Mouse (Mus musculus) kidney, adult 9 months (tissue): ENCODE results near the gene Ppt2.

Experiments used
- DNase-seq: peaks from one replicate; pipeline ENCODE4 v3.0.0; 2022

Ppt2 gene

DNA sequence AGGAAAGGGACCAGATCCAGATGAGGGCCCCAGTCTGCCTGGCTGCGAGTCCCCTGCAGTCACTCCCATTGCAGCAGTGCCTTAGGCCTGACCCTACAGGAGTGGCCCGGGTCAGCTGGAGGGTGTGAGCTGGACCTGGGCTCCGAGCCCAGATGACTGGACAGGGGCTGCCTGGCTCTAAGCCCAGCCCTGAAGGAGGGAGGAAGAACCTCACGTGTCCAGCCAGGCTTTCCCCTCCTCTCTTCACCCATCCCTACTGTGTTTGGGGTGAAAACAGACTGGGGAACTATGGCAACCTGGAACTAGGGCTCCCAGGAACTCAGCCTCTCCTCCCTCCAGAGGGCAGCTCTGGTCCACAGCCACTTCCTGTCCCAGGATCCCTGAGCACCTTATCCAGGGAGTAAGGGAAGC, 27.3 kb upstream of the Ppt2 start:
- peak; percentile 93 for DNase-seq

DNA sequence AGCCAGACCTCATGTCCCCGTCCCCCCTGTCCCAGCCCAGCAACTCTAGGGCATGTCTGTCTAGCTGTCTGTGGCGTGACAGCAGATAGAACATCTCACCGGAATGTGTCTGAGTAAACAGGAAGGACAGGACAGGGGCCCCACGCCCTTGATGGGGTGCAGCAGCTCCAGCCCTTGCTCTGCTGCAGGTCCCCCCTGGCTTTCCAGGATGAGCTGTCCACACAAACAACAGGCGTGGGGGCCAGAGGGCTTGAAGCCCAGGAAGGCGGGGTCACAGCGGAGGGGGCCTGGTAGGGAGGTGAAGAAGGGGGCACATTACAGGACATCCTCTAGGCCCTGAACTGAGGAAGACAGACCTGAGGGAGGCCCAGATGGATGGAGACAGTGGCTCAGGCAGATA, 26.9 kb upstream of the Ppt2 start:
- peak; percentile 73 for DNase-seq

DNA sequence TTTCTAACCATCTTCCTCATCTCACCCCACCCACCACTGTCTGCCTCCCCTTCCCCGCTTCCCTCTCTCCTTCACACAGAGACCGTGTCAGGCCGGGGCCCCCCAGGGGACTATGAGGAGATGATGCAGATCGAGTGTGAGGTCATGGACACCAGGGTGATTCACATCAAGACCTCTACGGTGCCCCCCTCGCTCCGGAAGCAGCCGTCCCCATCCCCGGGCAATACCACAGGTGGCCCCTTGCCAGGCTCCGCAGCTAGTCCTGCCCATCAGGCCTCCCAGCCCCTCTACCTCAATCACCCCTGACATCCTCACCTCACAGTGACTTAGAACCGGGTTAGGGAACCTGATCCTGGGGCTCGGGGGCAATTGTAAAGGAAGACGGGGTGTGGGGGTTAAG, 26.1 kb upstream of the Ppt2 start:
- no peak for DNase-seq

DNA sequence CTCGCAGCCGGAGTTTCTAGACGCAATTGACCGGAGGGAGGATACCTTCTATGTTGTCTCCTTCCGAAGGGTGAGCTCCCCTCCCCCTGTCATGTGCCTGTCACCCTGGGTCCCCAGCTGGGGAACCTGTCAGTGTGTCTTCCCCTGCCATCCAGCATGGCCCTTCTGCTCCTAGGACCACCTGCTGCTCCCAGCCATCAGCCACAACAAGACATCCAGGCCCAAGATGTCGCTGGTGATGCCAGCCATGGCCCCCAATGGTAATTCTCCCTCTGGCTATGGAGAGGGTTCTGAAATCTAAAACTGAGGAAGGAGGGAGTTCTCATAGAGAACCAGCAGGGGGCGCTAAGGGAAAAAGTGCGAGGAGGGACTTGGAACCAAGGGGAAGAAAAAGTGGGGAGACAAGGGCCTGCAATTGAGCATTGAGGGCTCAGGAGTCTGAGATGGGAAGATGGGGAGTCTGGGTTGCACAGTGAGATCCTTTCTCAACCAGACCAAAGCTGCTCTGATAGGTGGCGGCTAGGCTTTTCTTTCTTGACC, 25.5 kb upstream of the Ppt2 start:
- peak; percentile 67 for DNase-seq

DNA sequence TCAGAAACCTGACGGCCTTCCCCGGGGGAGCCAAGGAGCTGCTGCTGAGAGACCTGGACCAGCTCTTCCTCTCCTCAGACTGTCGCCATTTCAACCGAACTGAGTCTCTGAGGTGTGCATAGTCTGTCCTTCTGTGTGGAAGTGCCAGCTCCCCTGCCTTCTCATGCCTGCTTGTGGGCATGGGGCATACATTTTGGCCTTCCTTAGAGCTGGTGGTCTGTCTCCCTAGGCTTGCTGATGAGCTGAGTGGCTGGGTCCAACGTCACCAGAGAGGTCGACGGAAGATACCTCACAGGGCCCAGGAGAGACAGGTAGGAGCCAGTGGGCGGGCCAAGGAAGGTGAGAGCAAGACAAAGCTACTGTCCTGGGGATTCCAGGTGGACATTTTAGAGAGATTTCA, 24.7 kb upstream of the Ppt2 start:
- DNase-seq = no peak

DNA sequence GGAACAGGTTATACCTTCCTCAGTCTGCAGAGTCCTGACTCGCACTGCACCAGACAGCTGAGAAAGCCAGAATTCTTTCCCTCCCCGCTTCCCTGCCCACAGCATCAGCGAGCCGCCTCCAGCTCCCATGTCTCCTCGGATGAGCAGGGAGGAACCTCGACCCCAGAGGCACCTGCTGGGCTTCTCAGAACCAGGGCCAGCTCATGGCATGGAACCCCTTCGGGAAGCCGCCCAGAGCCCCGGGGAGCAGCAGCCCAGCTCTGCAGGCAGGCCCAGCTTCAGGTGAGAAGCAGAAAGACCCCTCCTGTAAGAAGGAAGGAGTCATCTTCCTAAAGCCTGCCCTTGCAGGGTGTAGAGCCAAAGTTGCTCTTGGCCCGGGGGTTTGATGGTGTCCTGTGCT, 24.2 kb upstream of the Ppt2 start:
- DNase-seq = no peak

DNA sequence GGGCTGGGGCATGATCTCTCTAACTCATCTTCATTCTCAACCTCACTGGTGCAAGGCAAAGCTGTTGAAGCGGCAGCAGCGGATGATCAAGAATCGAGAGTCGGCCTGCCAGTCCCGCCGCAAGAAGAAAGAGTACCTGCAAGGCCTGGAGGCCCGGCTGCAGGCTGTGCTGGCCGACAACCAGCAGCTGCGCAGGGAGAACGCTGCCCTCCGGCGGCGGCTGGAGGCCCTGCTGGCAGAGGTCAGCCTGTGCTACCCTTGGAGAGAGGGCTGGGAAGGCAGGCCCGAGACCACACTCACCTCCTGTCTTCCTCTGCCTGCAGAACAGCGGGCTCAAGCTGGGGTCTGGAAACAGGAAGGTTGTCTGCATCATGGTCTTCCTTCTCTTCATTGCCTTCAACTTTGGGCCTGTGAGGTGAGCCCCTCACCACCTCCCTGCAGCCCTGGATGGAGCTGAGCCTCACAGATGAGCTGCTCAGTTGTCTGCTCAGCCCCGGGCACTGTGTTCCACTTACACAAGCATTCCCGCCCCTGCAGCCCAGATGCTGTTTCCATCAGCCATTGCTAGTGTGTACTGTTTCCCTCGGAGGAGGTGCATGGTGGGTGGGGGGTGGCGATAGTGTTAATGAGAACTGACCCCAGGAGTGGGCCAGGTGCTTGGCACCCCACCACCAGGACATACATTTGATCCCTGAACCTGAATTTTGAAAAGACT, 23.4 kb upstream of the Ppt2 start:
- DNase-seq = peak; percentile 69

DNA sequence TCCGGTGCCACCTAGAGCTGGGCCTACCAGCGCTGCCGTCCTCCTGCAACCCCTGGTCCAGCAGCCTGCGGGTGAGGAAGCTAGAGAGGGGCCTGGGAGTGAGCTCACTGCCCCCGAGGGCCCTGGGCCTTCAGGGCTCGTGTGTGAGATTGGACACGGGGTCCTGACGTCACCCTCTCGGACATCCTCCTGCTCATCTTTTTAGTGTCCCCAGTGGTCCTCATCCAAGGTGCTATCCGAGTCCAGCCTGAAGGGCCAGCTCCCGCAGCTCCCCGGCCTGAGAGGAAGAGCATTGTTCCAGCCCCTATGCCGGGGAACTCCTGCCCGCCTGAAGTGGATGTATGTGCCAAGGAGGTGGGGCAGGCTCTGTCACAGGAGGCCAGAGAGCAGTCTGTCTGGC, 22.5 kb upstream of the Ppt2 start:
- peak; percentile 14 for DNase-seq

DNA sequence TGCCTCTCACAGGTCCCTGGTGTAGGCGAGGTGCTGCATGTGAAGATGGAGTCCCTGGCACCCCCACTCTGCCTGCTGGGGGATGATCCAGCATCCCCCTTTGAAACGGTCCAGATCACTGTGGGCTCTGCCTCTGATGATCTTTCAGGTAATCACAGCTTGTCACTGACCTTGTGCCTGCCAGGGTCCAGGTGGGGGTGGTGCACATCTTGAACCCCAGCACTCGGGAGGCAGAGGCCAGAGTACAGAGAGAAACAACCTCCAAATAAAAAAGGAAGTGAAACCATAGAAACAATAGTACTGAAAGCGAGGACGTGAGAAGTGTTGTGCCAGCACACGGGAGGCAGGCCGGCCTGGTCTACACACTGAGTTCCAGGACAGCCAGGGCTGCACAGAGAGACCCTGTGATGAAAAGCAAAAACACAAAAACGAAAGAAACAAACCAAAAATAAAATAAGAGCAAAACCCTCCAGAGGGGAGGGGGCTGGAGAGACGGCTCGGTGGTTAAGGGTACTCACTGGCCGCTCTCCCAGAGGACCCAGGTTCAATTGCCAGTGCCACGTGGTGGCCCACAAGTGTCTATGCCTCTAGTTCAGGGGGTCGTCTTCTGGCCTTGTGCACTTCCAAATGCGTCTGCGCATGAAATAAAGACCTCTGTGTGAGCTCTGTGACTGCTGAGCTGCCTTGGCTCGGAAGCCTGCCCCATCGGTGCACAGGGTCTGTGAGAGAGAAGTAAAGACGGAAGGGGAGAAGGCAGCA, 21.0 kb upstream of the Ppt2 start:
- no peak for DNase-seq

DNA sequence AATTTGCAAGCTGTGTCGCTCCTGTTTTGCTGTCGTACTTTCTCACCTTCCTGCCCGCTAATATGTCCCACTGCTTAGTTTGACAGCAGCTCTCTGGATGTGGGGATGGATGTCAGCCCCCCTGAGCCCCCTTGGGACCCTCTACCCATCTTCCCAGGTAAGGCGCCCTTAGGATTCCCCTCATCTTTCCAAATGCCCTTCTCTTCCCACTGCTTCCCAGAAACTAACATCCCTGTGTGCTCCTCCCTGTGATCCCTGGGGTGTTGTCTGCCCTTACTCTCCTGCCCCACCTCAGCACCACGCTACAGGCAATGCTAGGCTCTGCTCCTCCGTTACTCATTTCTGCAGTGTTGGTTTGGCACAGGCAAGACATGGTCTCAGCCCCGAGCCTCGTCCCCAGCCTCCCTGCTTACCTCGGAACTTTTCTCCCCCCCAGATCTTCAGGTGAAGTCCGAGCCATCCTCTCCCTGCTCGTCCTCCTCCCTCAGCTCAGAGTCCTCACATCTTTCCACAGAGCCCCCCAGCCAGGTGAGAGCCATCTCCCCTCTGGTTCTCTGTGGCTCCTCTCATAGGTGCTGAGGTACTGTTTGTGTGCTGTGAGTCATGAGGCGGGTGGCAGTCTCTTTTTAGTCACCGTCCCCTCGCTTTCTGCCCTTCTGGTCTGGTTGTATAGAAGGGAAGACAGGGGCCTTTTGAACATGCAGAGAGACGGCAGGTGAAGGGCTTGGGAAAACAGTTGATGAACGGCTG, 20.0 kb upstream of the Ppt2 start:
- DNase-seq = no peak

DNA sequence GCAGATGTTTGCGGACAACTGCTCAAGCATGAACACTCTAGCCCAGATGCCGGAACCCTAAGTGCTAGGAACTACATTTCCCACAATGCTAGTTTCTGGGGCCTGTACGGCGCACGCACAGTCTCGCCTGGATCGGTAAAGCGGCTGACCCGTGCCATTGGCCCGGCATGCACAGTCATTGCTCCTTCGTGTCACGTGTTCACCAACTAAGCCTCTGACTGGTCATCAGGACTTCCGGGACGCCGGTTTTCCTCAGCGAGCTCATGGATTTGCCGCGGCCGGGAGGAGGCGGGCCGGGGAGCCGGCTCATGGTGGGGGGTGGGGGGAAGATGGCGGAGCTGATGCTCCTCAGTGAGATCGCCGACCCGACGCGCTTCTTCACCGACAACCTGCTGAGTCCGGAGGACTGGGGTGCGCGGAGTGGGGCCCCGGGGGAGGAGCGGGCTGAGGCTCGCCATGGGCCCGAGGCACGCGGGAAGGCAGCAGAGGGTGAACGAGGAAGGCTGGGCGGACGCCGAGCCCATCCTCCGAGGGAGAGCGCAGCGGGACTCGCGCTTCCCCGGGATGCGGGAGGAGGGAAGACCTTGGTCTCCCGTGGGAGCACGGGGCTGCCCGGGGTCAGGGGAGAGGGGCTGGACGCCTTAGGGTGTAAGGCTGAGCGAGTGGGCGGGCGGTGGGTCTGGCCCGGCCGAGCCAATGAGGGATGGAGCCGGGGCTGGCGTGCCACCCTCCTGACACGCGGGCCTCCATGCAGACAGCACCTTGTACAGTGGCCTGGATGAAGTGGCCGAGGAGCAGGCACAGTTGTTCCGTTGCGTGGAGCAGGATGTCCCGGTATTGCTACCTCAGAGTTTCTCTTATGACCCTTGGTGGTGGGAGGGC, 18.8 kb upstream of the Ppt2 start, which contains the start of gene Atf6b:
TSS of gene Atf6b (plus strand) at position 241 of the 882 bp plus-strand sequence.
- peak; percentile 99 for DNase-seq

DNA sequence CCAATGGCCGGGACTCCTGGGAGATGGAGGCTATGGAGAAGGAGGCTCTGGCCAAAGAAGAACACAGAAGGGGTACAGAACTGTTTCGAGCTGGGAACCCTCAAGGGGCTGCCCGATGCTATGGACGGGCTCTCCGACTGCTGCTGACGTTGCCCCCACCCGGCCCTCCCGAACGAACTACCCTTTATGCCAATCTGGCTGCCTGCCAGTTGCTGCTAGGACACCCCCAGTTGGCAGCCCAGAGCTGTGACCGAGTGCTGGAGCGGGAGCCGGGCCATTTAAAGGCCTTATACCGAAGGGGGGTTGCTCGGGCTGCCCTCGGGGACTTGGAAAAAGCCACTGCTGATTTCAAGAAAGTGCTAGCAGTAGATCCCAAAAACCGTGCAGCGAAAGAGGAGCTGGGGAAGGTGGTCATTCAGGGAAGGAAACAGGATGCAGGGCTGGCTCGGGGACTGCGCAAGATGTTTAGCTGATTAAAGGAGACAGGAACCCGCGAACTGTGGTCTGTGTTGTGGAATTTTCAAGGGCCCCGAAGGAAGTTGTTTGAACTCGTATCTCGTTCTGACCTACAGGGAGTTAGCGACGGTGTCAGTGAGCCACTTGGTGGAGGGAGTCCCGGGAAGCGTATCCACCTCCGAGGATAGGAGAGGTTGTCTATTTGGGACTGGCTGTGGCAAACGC, 17.7 kb upstream of the Ppt2 start:
- peak; percentile 35 for DNase-seq

DNA sequence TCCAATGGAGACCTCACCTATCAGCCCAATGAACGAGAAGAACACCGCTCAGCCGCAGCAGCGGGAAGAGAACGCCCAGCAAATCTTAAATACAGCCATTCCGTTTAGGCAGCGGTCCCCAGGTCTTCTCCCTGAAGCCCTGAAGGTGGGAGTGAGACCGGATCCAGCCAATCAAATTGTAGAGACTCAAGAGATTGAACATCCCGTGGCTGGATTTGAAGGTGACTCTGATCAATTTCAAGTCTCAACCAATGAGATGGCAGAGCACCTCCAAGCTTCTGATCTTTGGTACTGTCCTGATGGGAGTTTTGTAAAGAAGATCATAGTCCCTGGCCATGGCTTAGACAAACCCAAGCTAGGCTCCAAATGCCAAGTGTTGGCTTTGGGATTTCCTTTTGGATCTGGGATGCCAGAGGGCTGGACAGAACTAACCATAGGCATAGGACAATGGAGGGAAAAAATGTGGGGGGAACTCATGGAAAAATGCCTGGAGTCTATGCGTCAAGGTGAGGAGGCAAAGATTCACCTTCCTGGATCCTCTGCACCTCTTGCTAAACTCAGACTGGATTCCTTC, 17.0 kb upstream of the Ppt2 start:
- DNase-seq = peak; percentile 58

DNA sequence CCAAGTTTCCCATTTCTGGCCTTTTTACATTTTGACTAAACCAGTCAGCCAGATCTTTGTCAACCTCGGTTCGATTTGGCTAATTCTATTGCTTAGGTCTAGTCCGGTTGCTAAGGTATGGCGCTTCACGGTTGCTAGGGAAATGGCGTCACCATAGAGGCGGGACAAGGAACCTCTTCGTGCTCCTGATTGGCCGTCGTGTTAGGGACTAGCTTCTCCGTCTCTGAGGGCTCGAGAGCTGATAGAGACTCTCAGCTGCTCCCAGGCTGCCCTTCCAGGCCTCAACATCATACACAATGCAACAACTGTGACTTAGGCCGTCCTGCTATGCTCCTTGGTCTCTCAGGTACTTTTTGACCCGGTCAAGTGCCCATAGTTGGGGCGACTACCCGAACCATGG, 16.3 kb upstream of the Ppt2 start, which contains the start of gene Fkbpl:
TSS of gene Fkbpl (plus strand) at position 157 of the 400 bp plus-strand sequence.
- DNase-seq = peak; percentile 99

DNA sequence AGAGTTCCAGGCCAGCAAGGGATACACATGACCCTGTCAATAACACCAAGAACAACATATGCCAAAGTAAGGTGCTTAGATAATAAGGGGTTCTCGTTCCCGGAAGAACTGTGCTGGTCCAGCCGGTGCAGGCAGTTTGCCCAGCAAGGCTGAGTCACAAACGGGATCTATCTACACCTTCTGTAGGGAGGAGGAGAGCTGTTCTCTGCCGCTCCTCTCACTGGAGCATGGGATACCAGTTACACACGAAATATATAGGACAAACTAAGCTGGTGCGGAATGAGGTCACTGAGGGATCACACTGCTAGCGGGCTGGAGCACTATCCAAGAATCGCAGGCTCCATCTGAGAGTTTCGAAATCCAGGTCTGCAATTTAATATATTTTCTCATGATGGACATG, 15.6 kb upstream of the Ppt2 start:
- peak; percentile 34 for DNase-seq

DNA sequence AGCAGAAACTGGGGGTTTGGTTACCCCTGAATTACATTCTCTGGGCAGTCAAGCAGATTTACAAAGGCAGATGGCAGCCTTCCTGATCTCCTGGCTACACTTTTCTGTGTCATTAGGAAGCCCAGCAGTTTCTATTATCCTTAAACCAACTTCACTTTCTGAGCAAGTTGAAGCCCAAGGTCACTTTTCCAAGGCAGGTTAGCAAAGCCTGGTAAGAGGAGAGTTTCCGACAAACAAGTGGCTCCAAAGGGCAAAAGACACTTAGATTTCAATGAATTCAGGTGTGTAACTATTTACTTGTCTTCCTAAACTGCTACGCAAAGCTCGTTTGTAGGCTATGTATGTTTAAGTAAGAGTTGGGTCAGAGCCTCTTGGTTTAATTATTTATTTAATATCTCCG, 15.1 kb upstream of the Ppt2 start:
- peak; percentile 59 for DNase-seq

DNA sequence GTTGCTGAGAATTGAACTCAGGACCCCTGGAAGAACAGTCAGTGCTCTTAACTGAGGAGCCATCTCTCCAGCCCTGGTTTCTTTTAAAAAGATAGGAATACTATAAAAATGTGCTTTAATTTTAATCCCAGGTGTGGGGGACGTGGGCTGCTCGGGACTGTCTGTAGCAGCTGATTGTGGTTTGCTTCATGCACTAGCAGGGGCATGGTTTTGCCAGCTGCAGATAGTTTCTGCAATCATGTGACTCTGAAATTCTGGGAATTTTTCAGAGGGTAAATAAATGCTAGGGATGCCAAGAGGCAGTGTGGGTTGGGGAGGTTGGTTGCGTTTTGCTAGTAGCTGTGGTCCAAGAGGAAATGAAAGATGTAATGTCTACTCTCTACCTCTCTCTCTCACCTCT, 13.6 kb upstream of the Ppt2 start:
- no peak for DNase-seq

DNA sequence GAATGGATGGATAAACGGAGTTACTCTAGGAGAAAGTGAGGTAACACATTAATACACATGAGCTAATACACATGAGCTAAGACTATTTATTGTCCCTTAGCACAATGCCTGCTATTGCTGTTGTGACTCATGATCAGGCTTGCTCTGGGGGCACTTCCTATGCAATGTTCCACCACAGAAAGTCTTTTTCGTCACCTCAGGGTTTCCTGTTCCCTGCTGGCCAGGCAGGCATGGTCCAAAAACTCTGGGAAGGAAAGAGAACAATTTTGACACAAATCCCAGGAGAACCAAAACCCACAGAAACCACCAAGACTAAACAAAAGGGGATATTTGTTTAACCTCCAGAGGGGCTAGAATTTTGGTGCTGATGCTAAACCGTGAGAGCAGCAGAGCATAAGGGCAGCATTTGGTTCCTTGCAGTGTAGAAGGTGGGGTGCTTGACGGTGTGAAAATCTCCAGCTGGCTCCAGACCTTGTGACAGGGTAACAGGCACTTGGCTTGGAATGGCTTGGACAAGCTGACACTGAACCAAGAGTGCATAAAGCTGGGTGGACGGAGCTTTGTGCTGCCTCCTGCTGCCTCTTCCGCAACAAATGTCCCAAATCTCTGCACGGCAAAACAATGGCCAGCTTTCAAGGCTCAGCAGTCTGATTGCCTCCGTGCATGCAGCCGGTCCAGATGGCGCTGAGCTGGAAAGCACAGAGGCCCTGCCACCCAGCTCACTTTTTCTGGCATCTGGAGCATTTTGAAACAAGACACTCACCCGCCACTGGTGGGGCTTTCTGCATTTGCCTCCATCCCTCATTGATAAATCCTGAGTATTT, 12.7 kb upstream of the Ppt2 start:
- no peak for DNase-seq

DNA sequence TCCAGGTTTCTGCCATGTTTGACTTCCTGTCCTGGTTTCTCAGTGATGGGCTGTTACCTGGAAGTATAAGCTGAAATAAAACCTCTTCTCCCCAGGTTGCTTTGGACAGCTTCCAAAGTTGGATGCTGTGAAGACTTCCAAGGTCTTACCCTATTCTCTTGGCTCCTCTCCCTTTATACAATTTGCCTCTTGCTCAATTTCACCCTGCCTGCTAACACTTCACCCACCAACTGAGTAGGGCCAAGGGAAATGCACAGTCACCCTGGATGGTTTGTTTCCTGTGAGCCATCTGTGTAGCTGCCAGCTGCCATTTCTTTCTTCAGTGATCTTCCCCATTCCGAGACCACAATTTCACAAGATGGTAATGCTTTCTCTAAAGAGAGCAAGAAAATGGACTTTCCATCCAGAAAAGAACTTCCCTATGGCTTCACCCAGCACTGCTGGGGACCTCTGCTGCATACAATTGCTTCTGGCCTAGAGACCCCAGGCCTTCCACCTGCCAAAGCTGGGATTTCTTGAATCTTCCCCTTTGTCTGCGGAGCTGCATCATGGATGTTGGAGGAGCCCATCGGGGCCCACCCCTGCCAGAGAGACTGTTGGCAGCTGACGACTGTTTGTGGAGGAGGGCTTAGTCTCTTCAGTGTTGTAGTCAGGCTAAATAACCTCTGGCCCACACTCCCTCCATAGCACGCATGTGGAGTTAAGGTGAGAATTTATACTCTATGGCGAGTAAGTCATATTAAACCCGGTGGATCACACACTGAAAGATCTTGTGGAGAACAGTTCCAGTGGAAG, 11.3 kb upstream of the Ppt2 start:
- DNase-seq = no peak

DNA sequence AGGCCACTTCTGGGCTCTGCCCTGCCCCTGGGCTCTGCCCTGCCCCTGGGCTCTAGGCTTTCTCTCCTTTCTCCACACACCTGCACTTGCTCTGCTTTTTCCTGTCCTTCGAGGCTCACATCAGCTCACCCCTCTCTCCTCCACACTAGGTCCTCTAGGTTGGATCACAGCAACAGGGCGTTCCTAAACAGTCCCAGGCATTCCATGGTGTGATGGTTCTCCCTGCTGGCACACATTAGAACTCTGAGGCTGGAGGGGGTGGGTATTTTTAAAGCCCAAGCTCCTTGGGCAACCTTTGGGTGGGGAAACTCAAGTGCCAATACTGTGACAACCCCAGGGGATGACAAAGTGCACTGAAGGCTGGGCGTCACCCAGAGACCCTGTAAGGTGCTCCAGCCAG, 9.1 kb upstream of the Ppt2 start:
- DNase-seq = no peak
